Mouse (Mus musculus): Measurements from ENCODE around the gene Cadm1. TPM values are rescaled to one million over a fixed set of nuclear protein-coding genes. Genes with fewer than 3 reads are reported as not detected.

Gene Cadm1
- polyA plus RNA-seq, 1 experiment, result 6.0 TPM

DNA sequence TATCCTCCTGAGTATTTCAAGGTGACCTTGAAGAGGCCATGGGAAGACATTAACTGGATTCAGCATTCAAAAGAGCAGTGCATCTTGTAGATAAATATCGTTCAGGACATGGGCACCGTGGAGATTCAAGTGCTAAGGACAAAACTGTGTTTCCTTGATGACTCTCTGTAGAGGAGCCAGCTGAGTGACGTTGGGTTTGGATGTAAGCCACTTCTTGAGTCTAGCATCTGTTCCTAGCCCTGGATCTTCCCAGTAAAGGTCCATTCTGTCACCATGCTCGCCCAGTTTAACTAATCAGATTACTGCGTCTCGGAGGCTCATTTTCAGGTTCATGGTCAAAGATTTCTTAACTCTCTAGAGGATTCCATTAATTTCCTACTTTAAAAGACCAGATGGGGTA is 85.1 kb downstream of the Cadm1 start:
- no peak overlapping the region for H3K4me3 ChIP-seq (ENCODE audit: insufficient read depth, low read depth, low read length)
- no peak overlapping the region for H3K27ac ChIP-seq (ENCODE audit: insufficient read depth, low read depth, low read length)
- DNase-seq, result no peak
- H3K4me1 ChIP-seq (ENCODE audit: control insufficient read depth, insufficient read depth, low read length), result no peaks in the 10 kb centered on the region
- no peak for TF ChIP-seq POLR2A (IDR thresholded peaks at IDR 0.05; ENCODE audit: low read depth, low read length)
- WGBS, result 81% methylated on average over 6 of the region's 6 CpGs
- H3K27me3 ChIP-seq (replicated peaks; ENCODE audit: control insufficient read depth, insufficient read depth, low read length), result no peaks in the 10 kb centered on the region
- H3K36me3 ChIP-seq (ENCODE audit: control insufficient read depth, insufficient read depth, low read length), result no peaks in the 10 kb centered on the region

DNA sequence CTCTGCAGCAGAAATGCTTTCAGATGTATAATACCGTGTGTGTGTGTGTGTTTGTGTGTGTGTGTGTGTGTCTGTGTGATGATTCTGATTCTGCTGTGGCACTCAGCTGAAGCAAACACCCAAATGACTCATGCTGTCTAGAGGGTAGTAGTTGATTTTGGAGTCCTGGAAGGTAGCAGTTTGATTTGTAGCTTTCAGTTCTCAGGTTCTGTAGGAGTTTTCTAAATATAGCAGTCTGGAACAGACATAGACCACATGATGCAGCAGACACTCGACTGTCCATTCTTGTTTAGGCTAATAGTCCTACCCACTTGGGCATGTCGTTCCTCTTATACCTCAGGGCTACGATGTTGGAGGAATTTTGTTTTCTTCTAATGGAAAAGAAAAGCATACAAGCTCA is 86.4 kb downstream of the Cadm1 start:
- Histone ChIP-seq H3K4me3 (ENCODE audit: insufficient read depth, low read depth, low read length) (no peak overlapping the region), H3K4me1 (ENCODE audit: control insufficient read depth, insufficient read depth, low read length) (no peaks in the 10 kb centered on the region), H3K36me3 (ENCODE audit: control insufficient read depth, insufficient read depth, low read length) (no peaks in the 10 kb centered on the region), H3K27ac (ENCODE audit: insufficient read depth, low read depth, low read length) (no peak overlapping the region), H3K27me3 (replicated peaks; ENCODE audit: control insufficient read depth, insufficient read depth, low read length) (no peaks in the 10 kb centered on the region)
- WGBS, result 53% methylated on average over 4 of the region's 4 CpGs
- no peak for TF ChIP-seq CTCF (conservative IDR thresholded peaks at IDR 0.05; ENCODE audit: insufficient read depth, insufficient read length, low read depth, low read length)
- no peak for TF ChIP-seq POLR2A (IDR thresholded peaks at IDR 0.05; ENCODE audit: low read depth, low read length)
- no peak for DNase-seq

DNA sequence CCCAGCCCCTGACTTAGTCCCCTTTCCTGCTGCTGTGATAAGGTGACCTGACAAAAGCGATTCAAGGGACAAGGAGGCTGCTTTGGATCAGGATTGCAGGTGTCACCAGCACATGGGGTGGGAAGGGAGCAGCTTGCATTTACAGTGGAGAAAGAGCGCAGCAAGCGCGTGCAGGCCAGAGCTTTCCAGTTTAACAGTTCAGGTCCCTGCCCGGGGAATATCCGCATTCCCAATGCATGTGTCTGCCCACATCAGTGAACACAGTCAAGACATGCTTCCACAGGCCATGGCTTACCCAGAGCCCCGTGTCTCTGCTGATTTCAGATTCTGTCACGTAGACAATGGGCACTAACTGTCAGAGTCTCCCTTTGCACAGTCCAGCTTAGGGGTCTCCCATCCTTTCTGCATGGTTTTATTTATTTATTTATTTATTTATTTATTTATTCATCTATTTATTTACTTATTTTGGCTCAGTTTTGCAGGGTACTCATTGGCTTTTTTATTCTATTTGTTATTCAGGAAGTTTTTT is 89.6 kb downstream of the Cadm1 start:
- no peak for DNase-seq
- 82% methylated on average over 8 of the region's 8 CpGs for WGBS
- Histone ChIP-seq H3K4me1 (ENCODE audit: control insufficient read depth, insufficient read depth, low read length) (no peaks in the 10 kb centered on the region), H3K27me3 (replicated peaks; ENCODE audit: control insufficient read depth, insufficient read depth, low read length) (no peaks in the 10 kb centered on the region), H3K27ac (ENCODE audit: insufficient read depth, low read depth, low read length) (no peak overlapping the region), H3K36me3 (ENCODE audit: control insufficient read depth, insufficient read depth, low read length) (no peaks in the 10 kb centered on the region), H3K4me3 (ENCODE audit: insufficient read depth, low read depth, low read length) (no peak overlapping the region)
- TF ChIP-seq CTCF (conservative IDR thresholded peaks at IDR 0.05; ENCODE audit: insufficient read depth, insufficient read length, low read depth, low read length) (no peak), POLR2A (IDR thresholded peaks at IDR 0.05; ENCODE audit: low read depth, low read length) (no peak)

DNA sequence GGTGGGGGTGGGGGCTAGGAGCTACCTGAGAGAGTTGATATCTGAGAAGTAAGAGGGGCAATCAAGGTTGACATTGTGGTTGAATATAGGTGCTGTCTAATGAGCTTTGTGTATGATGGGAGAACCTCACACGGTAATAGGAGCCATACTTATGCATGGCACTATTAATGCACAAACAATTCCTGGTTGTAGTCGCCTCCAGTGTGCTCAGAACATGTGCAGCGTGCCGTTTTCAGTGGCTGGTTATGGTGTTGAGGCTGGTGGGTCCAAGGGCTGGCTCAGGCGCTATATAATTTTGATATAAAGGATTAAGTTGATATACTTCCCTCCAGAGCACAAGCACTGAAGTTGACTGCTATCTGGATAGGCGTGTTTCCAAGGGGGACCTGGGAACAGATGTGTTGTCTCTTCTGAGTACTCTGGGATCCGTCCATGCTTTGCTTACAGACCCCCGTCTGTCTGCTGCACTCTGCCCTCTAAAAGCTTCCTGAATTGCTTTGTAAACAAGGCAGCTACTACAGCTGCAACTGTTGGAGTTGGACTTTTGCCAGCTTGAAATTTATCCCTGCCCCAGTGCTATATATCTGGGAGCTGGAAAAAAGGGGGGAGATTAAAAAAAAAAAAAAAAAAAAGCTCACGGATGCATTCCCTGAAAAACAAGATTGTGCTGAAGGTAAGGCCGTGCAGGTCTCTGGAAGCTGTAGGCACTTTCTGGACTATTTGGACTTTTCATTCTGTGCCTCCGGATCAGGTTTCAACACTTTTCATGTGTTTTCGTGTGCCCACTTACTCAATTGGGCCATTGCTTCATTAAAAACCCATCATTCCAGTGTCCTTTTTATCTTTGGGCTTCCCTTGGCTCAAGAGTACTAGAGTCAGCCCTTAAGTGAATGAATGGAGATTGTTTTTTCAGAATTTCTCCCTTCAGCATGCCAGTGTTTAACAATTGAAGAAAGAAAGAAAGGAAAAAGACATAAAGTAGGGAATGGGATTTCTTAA is 93.8 kb downstream of the Cadm1 start:
- DNase-seq, result peak; percentile 15

DNA sequence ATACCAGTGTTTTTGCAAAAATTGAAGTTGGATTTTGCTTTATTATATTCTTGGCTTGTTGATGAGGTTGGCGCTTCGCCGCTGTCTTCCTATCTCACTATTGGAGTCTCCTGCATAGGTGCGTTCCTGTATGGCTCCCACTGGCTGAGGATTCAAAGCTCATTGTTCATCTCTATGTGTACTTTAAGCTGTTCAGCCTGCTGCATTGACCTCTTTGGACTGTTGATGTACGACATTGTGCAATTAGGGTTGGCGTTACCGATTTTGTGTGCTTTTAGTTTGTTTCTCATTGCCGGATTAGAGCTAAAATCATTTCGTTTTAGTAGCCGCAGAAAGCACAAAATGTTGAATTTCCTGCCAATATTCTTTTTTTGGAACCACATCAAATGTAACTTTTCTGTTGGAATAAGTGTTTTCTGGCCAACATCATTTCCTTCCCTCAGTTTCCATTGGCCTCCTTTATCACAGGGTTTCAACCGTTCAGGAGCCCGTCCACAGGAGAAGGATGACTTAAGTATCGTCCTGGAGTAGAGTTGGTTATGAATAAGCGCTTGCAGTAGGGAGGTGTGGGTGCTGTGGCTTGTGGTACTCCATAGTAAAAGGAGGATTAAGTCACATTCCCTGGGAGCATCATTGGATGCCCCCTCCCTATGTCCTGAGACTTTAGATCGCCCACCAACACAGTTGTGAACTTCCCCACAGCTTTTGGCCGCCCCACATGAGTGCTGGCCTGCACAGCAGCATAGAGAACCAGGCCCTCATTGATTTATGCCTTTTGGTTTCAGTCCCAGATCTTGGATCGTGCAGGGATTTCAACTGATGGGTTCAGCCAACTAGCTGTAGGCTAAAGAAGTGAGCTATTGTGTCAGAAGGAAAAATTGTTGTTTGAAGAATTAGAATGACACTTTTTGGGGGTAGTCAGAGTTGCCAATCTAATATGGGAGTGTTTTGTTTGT is 94.9 kb downstream of the Cadm1 start:
- no peak overlapping the region for H3K4me3 ChIP-seq (ENCODE audit: insufficient read depth, low read depth, low read length)
- 73% methylated on average over 17 of the region's 17 CpGs for WGBS
- H3K4me1 ChIP-seq (ENCODE audit: control insufficient read depth, insufficient read depth, low read length), result no peaks in the 10 kb centered on the region; the same call in 1 of the 2 replicates
- TF ChIP-seq POLR2A (IDR thresholded peaks at IDR 0.05; ENCODE audit: low read depth, low read length), result no peak
- no peak for TF ChIP-seq CTCF (conservative IDR thresholded peaks at IDR 0.05; ENCODE audit: insufficient read depth, insufficient read length, low read depth, low read length)
- H3K36me3 ChIP-seq (ENCODE audit: control insufficient read depth, insufficient read depth, low read length), result no peaks in the 10 kb centered on the region
- H3K27me3 ChIP-seq (replicated peaks; ENCODE audit: control insufficient read depth, insufficient read depth, low read length), result no peaks in the 10 kb centered on the region
- no peak overlapping the region for H3K27ac ChIP-seq (ENCODE audit: insufficient read depth, low read depth, low read length)
- DNase-seq, result peak; percentile 51

More for the DNA sequence above, 93.8 kb downstream of the Cadm1 start:
- no peaks in the 10 kb centered on the region for H3K36me3 ChIP-seq (ENCODE audit: control insufficient read depth, insufficient read depth, low read length)
- TF ChIP-seq POLR2A (IDR thresholded peaks at IDR 0.05; ENCODE audit: low read depth, low read length) (no peak), CTCF (conservative IDR thresholded peaks at IDR 0.05; ENCODE audit: insufficient read depth, insufficient read length, low read depth, low read length) (no peak)
- no peak overlapping the region for H3K27ac ChIP-seq (ENCODE audit: insufficient read depth, low read depth, low read length)
- 45% methylated on average over 12 of the region's 12 CpGs for WGBS
- H3K4me3 ChIP-seq (ENCODE audit: insufficient read depth, low read depth, low read length), result no peak overlapping the region
- H3K4me1 ChIP-seq (ENCODE audit: control insufficient read depth, insufficient read depth, low read length), result no peaks in the 10 kb centered on the region; the same call in 1 of the 2 replicates
- H3K27me3 ChIP-seq (replicated peaks; ENCODE audit: control insufficient read depth, insufficient read depth, low read length), result no peaks in the 10 kb centered on the region

DNA sequence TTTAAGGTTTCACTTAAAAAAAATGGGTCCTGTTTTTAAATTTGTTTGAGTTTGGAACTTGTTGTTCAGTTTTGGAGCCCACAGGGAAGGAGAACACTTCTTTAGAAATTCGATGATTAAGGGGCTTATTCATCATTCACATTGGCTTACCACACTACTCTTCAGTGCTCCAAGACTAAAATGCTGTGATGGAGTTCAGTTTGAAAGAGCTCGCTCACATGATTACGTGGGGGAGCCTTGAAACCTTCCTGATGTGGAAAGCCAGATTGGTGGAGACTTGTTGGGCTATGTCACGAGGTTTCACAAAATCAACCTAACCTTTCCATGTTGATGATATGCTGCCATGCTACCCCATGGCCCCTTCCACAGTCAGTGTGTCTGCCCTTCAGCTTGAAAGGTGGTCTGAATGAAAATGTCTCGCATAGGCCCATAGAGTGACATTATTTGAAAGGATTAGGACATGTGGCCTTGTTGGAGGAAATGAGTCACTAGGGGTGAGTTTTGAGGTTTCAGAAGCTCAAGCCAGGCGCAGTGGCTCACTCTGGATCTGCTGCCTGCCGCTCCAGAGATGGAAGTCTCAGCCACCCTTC is 95.7 kb downstream of the Cadm1 start:
- Histone ChIP-seq H3K27ac (ENCODE audit: insufficient read depth, low read depth, low read length) (0 out of 2 replicates have a peak overlapping the region, but pooled peaks have one; percentile 22), H3K4me1 (ENCODE audit: control insufficient read depth, insufficient read depth, low read length) (no peaks in the 10 kb centered on the region; the same call in 1 of the 2 replicates), H3K4me3 (ENCODE audit: insufficient read depth, low read depth, low read length) (no peak overlapping the region), H3K27me3 (replicated peaks; ENCODE audit: control insufficient read depth, insufficient read depth, low read length) (no peaks in the 10 kb centered on the region), H3K36me3 (ENCODE audit: control insufficient read depth, insufficient read depth, low read length) (no peaks in the 10 kb centered on the region)
- DNase-seq, result no peak
- TF ChIP-seq CTCF (conservative IDR thresholded peaks at IDR 0.05; ENCODE audit: insufficient read depth, insufficient read length, low read depth, low read length) (no peak), POLR2A (IDR thresholded peaks at IDR 0.05; ENCODE audit: low read depth, low read length) (no peak)
- WGBS, result 79% methylated on average over 7 of the region's 7 CpGs

All from kidney, adult 2 months (tissue).